Mouse (Mus musculus): ENCODE data around the gene Hist2h2ab.
"Not testable (repeated sequence)": the region's sequence is repeated elsewhere in the genome, so short reads cannot be mapped to it uniquely, and the experiment has no call there.

The Hist2h2ab gene

DNA sequence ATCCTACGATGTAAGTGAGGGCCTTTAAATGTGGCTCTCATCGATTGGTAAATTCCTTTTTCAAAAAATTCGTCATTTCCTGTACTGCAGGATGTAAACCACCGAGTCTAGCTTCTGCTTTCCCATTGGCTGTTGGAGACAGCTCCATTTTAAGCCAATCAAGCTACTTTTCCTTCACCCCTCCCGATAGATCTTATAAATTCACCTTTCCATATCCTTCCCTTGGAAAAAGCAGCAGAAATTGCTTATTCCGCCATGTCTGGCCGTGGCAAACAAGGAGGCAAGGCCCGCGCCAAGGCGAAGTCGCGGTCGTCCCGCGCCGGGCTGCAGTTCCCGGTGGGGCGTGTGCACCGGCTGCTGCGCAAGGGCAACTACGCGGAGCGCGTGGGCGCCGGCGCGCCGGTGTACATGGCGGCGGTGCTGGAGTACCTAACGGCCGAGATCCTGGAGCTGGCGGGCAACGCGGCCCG is at the start of gene Hist2h2ab, which contains the start of gene Bola1:
Gene Hist2h2ab, plus strand, starts transcription at position 205 of the 470 bp plus-strand sequence.
Gene Bola1, minus strand, starts transcription at position 49 of the 470 bp plus-strand sequence.
- Histone ChIP-seq H3K27me3 (ENCODE audit: control insufficient read depth, insufficient read depth, low read length, poor library complexity, severe bottlenecking) (no peaks in the 10 kb centered on the region), H3K36me3 (ENCODE audit: control insufficient read depth, insufficient read depth, low read length, poor library complexity, severe bottlenecking) (no peaks in the 10 kb centered on the region; the same call in 1 of the 2 replicates)
- peak; percentile 89 for DNase-seq (ENCODE audit: low read depth, low spot score)

DNA sequence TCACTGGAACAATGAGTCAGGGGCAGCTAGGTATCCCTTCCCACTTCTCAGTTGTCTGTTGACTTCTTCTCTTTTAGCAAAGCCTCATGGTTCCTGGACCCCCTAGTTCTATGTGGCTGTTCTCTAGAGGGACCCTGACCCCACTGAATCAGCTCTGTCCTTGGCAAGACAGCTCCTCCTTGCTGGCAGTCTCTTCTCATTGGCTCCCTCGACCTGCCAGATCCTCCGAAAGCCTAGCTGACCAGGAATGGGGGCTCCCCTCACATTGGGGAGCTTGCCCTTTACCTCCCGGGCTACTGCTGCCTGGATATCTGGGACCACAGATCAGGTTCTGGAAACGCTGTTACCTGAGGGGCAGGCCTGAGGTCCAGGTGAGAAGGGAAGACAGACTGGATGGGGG is 49.4 kb upstream of the Hist2h2ab start:
- 0 out of 2 replicates have a peak, but pooled peaks cover 2% of the 10 kb centered on the region for H3K36me3 ChIP-seq (ENCODE audit: control insufficient read depth, insufficient read depth, low read length, poor library complexity, severe bottlenecking)
- DNase-seq (ENCODE audit: low read depth, low spot score) = no peak
- no peaks in the 10 kb centered on the region for H3K27me3 ChIP-seq (ENCODE audit: control insufficient read depth, insufficient read depth, low read length, poor library complexity, severe bottlenecking)

DNA sequence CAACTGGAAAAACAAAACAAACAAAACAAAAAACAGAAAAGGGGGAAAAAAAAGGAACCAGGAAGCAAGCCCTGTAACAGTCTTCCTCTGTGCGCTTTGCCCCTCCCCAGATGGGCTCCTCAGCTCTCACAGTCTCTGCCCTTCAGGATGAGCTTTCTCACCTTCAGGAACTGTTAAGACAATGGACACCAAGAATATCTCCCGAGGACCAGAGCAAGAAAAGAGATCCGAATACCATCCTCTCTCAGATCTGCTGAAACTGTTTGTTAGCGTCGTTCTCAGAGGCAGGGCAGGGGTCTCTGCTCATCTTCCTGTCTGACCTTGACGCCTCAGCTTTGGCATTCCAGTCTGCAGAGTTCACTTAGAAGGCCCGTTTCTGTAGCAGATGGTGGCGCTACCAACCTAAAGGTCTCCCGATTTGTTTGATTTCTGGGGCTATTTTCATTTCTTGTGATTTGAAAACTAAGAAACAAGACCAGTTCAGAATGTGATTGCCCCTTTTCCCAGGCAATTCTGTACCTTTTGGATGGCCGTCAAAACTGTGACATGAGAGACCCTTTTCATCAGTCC is 48.6 kb upstream of the Hist2h2ab start:
- Histone ChIP-seq H3K27me3 (ENCODE audit: control insufficient read depth, insufficient read depth, low read length, poor library complexity, severe bottlenecking) (no peaks in the 10 kb centered on the region), H3K36me3 (ENCODE audit: control insufficient read depth, insufficient read depth, low read length, poor library complexity, severe bottlenecking) (peaks cover 6% of the 10 kb centered on the region; the same call in 1 of the 2 replicates)
- no peak for DNase-seq (ENCODE audit: low read depth, low spot score)

DNA sequence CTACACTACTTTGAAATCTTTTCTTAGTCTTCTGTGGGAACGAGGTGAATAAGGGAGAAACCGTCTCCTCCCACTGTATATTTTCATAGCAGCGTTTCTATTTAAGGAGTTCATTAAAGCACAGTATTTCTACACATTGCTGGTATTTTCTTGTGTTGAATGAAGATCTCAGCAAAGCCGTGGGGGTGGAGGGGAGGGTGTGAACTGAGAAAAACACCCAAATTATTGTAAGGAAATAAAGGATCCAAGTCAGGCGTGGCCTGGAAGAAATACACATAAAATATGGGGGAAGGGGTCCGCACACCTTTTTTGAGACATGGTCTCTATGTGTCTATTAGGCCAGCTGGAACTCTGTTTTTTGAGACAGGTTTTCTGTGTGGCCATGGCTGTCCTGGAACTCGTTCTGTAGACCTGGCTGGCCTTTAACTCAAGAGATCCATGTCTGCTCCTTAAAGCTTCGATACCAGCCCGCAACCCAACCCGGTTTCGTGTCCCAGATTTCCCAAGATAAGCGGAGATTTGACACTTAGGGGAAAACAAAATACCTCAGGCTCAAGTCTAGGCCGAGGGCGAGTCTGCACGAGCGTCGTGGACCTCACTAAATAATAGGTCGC is 48.0 kb upstream of the Hist2h2ab start:
- DNase-seq (ENCODE audit: low read depth, low spot score) = no peak
- no peaks in the 10 kb centered on the region for H3K27me3 ChIP-seq (ENCODE audit: control insufficient read depth, insufficient read depth, low read length, poor library complexity, severe bottlenecking)

DNA sequence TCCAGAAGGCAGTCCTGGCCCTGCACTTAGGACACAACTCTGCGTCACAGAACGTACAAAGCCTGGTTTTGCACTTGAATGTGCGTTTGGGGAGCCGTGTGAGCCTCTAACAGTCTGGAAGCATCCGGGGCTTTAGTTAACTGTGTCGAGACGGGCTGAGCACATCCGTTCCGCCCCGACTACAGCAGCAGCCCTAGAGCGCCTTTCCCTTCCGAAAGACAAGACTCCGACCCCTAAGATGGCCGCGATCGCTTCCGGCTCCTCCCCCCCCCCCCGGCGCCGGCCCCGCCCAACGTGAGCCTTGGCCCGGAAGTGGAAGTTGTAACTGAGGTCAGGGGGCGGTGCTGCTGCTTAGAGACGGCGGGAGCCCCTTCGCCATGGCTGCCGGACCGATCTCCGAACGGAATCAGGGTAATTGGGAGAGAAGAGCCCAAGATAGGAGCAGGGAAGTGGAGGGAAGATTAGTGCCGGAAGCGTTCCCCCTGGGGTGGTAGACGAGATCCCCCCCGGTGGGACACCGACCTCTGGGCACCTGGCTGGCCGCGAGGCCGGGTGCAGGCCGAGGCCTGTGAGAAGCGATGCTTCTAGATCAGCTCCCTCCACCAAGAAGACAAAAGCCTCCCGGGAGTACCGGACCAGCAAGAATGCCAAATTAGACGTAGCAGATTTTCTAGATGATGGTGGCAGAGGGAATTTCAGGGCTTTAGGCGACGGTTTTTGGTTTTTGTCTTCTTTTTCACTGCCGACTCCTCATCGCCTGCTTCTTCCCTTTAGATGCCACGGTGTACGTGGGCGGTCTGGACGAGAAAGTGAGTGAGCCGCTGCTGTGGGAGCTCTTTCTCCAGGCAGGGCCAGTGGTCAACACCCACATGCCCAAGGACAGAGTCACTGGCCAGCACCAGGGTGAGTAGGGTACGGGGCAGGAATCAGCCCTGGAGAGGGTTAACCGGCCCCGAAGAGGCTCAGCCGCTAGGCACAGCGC is 47.2 kb upstream of the Hist2h2ab start, which contains the start of gene Sf3b4:
Gene Sf3b4, plus strand, starts transcription at position 136 of the 982 bp plus-strand sequence.
- Histone ChIP-seq H3K27me3 (ENCODE audit: control insufficient read depth, insufficient read depth, low read length, poor library complexity, severe bottlenecking) (no peaks in the 10 kb centered on the region), H3K36me3 (ENCODE audit: control insufficient read depth, insufficient read depth, low read length, poor library complexity, severe bottlenecking) (peaks cover 7% of the 10 kb centered on the region; the same call in 1 of the 2 replicates)
- peak; percentile 94 for DNase-seq (ENCODE audit: low read depth, low spot score)

More for the DNA sequence above, 48.0 kb upstream of the Hist2h2ab start:
- peaks cover 6% of the 10 kb centered on the region; the same call in 1 of the 2 replicates for H3K36me3 ChIP-seq (ENCODE audit: control insufficient read depth, insufficient read depth, low read length, poor library complexity, severe bottlenecking)

DNA sequence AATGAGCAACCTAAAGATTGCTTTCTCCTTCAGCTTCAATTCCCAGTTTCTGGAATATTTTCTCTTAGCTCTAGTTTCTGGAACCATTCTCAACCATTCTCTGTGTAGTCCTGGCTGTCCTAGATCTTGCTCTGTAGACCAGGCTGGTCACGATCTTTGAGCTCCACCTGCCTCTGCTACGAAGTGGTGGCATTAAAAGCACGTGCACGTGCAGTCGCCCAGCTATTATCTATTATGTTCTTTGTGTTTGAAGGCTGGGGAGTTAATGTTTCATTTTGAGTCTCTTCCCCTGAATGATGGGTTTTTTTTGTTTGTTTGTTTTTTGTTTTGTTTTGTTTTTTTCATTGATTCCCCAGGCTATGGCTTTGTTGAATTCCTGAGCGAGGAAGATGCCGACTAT is 46.5 kb upstream of the Hist2h2ab start:
- DNase-seq (ENCODE audit: low read depth, low spot score) = no peak
- no peaks in the 10 kb centered on the region for H3K27me3 ChIP-seq (ENCODE audit: control insufficient read depth, insufficient read depth, low read length, poor library complexity, severe bottlenecking)
- peaks cover 10% of the 10 kb centered on the region; the same call in 1 of the 2 replicates for H3K36me3 ChIP-seq (ENCODE audit: control insufficient read depth, insufficient read depth, low read length, poor library complexity, severe bottlenecking)

DNA sequence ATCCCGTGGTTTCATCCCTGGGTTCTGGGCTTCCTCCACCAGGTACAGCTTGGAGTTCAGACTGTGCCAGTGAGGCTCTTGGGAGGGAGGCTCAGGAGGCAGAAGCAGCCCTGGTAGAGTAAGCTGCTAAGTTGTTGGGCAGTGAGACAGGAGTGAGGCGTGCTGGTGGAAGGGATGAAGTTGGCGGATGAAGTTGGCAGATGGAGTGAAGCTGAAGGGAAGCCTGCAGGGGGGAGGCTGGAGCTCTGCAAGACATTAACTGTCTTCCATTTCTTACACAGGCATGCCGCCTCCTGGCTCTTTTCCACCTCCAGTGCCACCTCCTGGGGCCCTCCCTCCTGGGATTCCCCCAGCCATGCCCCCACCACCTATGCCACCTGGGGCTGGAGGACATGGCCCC is 45.6 kb upstream of the Hist2h2ab start:
- not testable (repeated sequence) for DNase-seq (ENCODE audit: low read depth, low spot score); H3K36me3 ChIP-seq (ENCODE audit: control insufficient read depth, insufficient read depth, low read length, poor library complexity, severe bottlenecking); H3K27me3 ChIP-seq (ENCODE audit: control insufficient read depth, insufficient read depth, low read length, poor library complexity, severe bottlenecking)

DNA sequence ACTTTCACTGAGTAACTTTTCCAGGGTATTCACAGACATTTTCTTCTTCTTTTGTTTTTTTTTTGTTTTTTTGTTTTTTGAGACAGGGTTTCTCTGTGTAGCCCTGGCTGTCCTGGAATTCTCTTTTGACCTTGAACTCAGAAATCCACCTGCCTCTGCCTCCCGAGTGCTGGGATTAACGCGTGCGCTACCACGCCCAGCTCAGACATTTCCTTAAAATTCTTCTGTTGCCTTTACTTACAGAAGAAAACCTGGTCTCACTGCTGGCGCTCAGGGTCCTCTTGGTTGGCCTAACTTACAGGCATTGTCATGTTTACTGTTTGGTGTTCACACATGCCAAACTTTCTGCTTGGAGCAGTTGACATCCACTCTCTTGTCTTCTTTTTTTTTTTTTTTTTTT is 44.4 kb upstream of the Hist2h2ab start:
- H3K27me3 ChIP-seq (ENCODE audit: control insufficient read depth, insufficient read depth, low read length, poor library complexity, severe bottlenecking) = no peaks in the 10 kb centered on the region
- DNase-seq (ENCODE audit: low read depth, low spot score) = no peak
- H3K36me3 ChIP-seq (ENCODE audit: control insufficient read depth, insufficient read depth, low read length, poor library complexity, severe bottlenecking) = peaks cover 10% of the 10 kb centered on the region; the same call in 1 of the 2 replicates

DNA sequence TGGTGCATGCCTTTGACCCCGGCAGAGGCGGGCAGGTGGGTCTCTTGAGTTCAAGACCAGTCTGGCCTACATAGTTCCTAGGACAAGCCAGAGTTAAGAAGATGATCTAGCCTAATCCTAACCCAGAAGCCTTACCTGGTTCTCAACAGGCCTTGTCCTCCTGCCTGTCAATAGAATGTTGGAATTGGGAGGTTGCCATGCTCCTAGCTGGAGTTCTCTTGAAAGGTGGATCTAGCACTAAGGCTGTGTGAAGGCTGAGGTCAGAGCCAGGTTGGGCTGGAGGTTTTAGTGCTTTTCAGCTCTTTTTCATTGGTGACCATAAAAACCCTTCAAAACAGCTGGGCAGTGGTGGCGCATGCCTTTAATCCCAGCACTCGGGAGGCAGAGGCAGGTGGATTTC is 41.2 kb upstream of the Hist2h2ab start:
- Histone ChIP-seq H3K27me3 (ENCODE audit: control insufficient read depth, insufficient read depth, low read length, poor library complexity, severe bottlenecking) (no peaks in the 10 kb centered on the region), H3K36me3 (ENCODE audit: control insufficient read depth, insufficient read depth, low read length, poor library complexity, severe bottlenecking) (peaks cover 10% of the 10 kb centered on the region; the same call in 1 of the 2 replicates)
- no peak for DNase-seq (ENCODE audit: low read depth, low spot score)

DNA sequence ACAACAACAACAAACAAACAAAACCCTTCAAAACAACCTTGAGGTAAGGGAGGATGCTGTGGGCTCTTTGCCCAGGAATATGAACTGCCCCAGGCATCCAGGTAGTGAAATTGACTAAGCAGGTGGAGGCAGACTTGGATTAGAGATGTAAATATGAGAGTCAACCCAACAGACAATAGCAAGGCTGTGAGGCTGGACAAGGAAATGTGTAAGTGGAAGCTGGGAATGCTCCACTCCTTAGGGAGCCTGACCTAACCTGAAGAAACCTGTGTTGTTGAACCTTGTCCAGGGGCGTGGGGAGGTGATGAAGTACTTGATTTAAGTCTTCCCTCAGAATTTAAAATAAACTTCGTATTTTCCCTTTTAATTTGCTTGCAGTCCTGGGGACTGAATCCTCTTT is 40.8 kb upstream of the Hist2h2ab start:
- no peaks in the 10 kb centered on the region for H3K27me3 ChIP-seq (ENCODE audit: control insufficient read depth, insufficient read depth, low read length, poor library complexity, severe bottlenecking)

DNA sequence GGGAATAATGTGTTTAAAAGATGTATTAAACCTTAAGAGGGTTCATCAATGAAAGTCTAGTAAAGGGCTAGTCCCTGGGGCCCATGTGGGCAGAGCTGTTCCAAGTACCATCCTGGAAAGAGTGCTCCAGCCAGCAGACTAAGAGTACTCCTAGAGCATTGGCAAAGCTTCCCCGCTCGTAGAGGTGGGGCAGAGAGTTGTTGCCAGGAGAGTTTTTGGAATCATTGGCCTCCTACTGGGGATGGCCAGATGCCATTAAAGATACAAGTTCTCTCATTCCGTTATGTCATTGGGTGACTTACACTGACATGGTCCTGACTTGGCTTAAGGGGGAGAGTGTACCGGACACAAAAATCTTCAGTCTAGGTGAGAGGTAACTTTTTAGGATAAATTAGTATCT is 40.1 kb upstream of the Hist2h2ab start:
- DNase-seq (ENCODE audit: low read depth, low spot score) = no peak
- Histone ChIP-seq H3K36me3 (ENCODE audit: control insufficient read depth, insufficient read depth, low read length, poor library complexity, severe bottlenecking) (peaks cover 9% of the 10 kb centered on the region; the same call in 1 of the 2 replicates), H3K27me3 (ENCODE audit: control insufficient read depth, insufficient read depth, low read length, poor library complexity, severe bottlenecking) (0 out of 2 replicates have a peak, but pooled peaks cover under 1% of the 10 kb centered on the region)

More for the DNA sequence above, 40.8 kb upstream of the Hist2h2ab start:
- peaks cover 10% of the 10 kb centered on the region; the same call in 1 of the 2 replicates for H3K36me3 ChIP-seq (ENCODE audit: control insufficient read depth, insufficient read depth, low read length, poor library complexity, severe bottlenecking)
- DNase-seq (ENCODE audit: low read depth, low spot score) = no peak

DNA sequence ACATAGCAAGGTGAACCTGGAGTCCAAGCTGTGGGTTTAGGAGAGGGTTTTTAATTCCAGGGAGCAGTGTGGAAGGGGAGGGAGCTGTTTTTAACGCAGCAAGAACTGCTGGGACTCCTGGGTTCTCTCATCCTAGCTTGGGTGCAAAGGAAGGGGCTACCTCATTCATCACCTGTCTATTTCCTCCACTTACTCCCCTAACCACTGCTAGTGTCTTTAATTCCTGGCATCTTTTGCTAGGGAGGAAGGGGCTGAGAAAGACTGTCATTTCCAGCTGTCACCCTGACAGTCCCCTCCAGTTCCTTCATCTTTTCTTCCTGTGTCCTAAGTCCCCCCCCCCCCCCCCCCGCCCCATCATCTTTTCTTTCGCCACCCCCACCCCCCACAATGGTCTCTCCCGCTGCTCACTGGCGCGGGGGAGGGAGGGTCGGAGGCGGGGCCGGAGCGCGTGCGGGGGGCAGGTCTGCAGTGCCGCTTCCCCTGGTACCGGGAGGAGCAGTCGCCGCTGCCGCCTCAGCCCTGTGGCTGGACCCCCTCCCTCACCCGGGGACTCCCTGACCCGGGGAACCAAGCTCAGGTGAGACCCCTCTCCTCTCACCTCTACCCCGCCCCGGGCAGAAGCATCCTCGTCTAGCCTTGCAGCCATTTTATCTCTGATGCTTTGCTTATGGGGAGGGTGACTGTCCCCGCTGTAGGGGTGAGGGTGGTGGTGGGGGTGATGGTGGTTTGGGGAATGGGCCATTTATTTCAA is 38.8 kb upstream of the Hist2h2ab start, which contains the start of gene Sv2a:
Gene Sv2a, plus strand, starts transcription at position 425 of the 751 bp plus-strand sequence.
- peak; percentile 62 for DNase-seq (ENCODE audit: low read depth, low spot score)
- Histone ChIP-seq H3K36me3 (ENCODE audit: control insufficient read depth, insufficient read depth, low read length, poor library complexity, severe bottlenecking) (peaks cover 5% of the 10 kb centered on the region; the same call in 1 of the 2 replicates), H3K27me3 (ENCODE audit: control insufficient read depth, insufficient read depth, low read length, poor library complexity, severe bottlenecking) (0 out of 2 replicates have a peak, but pooled peaks cover 2% of the 10 kb centered on the region)

DNA sequence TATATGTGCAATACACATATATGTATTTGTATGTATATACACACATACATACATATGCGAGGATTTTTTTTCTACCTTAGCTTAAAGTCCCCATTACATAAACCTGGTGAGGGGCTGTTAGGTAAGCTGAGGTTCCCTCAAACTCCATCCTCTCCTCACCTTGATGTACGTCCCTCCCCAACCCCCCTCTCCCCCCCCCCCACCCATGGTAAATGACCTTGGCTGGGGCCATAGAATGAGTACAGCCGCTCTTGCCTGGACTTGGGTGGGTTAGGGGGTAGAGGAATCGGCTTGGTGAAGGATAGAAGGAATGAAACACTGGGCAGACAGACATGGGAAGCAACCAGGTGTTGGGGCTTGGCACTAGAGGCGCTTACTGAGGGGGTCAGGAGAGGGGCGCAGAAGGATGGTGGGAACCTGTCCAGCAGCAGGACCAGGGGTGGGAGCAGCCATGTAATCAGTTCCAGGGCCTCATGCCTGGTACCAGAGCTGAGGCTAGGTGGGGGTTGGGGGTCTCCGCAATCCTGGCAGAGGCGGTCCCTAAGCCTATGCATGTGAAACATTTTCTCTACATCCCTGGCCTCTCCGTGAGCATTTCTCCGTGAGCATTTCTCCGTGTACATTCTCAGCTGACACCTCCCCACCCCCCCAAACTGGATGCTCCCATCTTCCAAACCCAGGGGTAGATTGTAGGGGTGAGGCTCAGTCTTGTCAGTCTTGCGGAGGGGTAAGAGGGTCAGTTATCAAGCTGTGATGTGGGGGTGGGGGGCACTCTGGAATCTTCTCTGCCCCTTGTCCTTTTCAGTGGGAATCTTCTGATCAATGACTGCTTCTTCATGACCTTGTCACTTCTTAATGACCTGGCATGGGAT is 37.9 kb upstream of the Hist2h2ab start:
- no peak for DNase-seq (ENCODE audit: low read depth, low spot score)
- H3K27me3 ChIP-seq (ENCODE audit: control insufficient read depth, insufficient read depth, low read length, poor library complexity, severe bottlenecking) = 0 out of 2 replicates have a peak, but pooled peaks cover 2% of the 10 kb centered on the region
- H3K36me3 ChIP-seq (ENCODE audit: control insufficient read depth, insufficient read depth, low read length, poor library complexity, severe bottlenecking) = peaks cover 4% of the 10 kb centered on the region; the same call in 1 of the 2 replicates

Data from splenic B cell, adult 2 months (primary cell).